Mouse (Mus musculus): ENCODE measurements around the gene Snrpb2. TPM values are rescaled to one million over a fixed set of nuclear protein-coding genes. Genes with fewer than 3 reads are reported as not detected.

Gene Snrpb2
- total and polyA plus RNA-seq, 2 experiments from 2014 or later = 14.2 to 38.4 TPM

DNA sequence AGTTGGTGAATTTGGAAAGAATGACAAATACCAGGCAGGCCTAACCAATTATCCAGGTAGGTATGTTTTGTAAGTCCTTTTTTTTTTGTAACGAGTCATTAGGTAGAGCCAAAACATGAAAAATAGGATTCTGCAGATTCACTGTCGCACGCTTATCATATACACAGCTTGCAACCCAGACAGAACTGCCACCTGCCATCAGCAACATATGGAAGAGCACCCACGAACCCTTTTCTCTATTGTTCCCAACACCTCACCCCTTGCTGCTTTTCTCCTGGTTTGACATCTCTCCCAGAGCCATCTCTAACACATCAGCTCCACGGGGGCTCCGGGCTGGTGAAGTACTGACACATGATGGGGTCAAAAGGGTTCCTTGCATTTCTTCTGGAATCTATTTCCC, 31.9 kb downstream of the Snrpb2 start:
- Histone ChIP-seq H3K36me3 (replicated peaks; ENCODE audit: control insufficient read depth, insufficient read depth, low read length) (no peaks in the 10 kb centered on the region), H3K27ac (ENCODE audit: low read depth) (no peak overlapping the region), H3K4me1 (ENCODE audit: control insufficient read depth, insufficient read depth) (no peaks in the 10 kb centered on the region), H3K9me3 (replicated peaks; ENCODE audit: control insufficient read depth, low read length) (no peaks in the 10 kb centered on the region), H3K9ac (replicated peaks; ENCODE audit: low read depth, low read length) (no peak overlapping the region), H3K4me3 (ENCODE audit: low read depth, low read length) (no peak overlapping the region), H3K4me2 (ENCODE audit: low read depth, low read length) (no peak overlapping the region), H3K27me3 (ENCODE audit: control insufficient read depth, insufficient read depth, low read length) (no peaks in the 10 kb centered on the region)
- WGBS = 45% methylated on average over 6 of the region's 6 CpGs
- ATAC-seq (ENCODE audit: insufficient read depth, low read depth) (no peak), DNase-seq (ENCODE audit: low spot score) (no peak)
- no peak for TF ChIP-seq CTCF (IDR thresholded peaks at IDR 0.05; ENCODE audit: low read depth)
- no peak for TF ChIP-seq EP300 (IDR thresholded peaks at IDR 0.05; ENCODE audit: low read depth)

DNA sequence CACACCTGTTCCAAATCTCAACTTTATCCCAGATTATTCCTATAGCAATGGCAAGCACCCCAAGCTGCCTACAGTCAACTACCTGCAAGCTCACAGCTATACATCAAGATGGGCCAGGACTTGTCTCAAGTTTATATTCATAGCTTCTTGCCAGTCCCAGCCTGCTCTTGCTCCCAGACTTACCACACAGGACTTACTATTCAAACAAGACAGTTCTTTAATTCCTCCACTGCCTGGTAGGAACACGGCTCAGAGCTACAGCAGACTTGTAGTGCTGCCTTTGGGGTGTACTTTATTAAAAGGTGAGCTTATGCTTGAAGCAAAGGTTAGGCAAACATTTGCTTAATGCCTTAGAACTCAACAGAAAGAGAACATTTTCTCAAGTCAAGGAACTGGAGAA, 34.3 kb downstream of the Snrpb2 start:
- WGBS = 64% methylated on average over 1 of the region's 1 CpGs
- TF ChIP-seq EP300 (IDR thresholded peaks at IDR 0.05; ENCODE audit: low read depth) (no peak), CTCF (IDR thresholded peaks at IDR 0.05; ENCODE audit: low read depth) (no peak)
- Histone ChIP-seq H3K9ac (replicated peaks; ENCODE audit: low read depth, low read length) (no peak overlapping the region), H3K4me1 (ENCODE audit: control insufficient read depth, insufficient read depth) (no peaks in the 10 kb centered on the region), H3K9me3 (replicated peaks; ENCODE audit: control insufficient read depth, low read length) (no peaks in the 10 kb centered on the region), H3K36me3 (replicated peaks; ENCODE audit: control insufficient read depth, insufficient read depth, low read length) (no peaks in the 10 kb centered on the region), H3K4me3 (ENCODE audit: low read depth, low read length) (no peak overlapping the region), H3K4me2 (ENCODE audit: low read depth, low read length) (no peak overlapping the region), H3K27ac (ENCODE audit: low read depth) (no peak overlapping the region), H3K27me3 (ENCODE audit: control insufficient read depth, insufficient read depth, low read length) (no peaks in the 10 kb centered on the region)
- DNase-seq (ENCODE audit: low spot score) (no peak), ATAC-seq (ENCODE audit: insufficient read depth, low read depth) (no peak)

DNA sequence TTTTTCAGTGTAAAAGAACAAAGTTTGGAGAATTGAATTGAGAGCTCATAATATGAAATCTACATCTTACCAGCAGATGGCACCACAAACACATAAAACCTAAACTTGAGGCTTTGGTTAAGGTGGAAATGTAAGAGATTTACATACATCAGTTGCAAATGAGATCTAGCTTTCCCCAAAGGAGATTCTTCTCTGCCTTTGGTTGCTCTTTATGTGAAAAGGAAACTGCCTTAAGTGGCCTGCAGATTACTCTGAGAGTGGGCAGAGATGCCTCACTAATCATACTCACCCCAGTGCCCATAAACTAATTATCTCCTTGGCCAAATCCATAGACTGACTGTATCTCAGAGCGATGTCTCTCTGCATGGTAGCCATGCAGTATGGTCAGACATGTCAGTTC, 51.0 kb downstream of the Snrpb2 start:
- H3K4me2 ChIP-seq (ENCODE audit: low read depth, low read length) = no peak overlapping the region

DNA sequence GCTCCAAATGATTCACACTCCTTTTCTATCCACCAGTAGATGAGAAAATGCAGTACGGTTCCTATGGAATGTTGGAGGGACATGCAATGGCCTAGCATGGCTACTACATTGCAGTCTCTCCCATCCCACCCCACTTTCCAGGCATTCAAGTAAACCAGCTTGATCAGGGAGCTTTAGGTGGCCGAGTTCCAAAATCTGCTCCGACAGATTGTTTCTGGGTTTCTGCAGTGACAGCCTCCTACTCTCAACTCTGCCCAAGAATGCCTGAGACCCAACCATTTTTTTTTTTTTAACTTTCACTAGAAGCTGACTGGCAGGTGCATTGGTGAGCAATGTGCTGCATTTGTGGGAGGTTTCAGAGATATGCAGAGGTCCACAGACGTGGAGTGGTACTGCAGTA, 51.9 kb downstream of the Snrpb2 start:
- TF ChIP-seq EP300 (IDR thresholded peaks at IDR 0.05; ENCODE audit: low read depth) = no peak
- no peak for TF ChIP-seq CTCF (IDR thresholded peaks at IDR 0.05; ENCODE audit: low read depth)
- Histone ChIP-seq H3K4me1 (ENCODE audit: control insufficient read depth, insufficient read depth) (no peaks in the 10 kb centered on the region), H3K27ac (ENCODE audit: low read depth) (no peak overlapping the region), H3K4me2 (ENCODE audit: low read depth, low read length) (no peak overlapping the region), H3K4me3 (ENCODE audit: low read depth, low read length) (no peak overlapping the region), H3K9me3 (replicated peaks; ENCODE audit: control insufficient read depth, low read length) (no peaks in the 10 kb centered on the region), H3K27me3 (ENCODE audit: control insufficient read depth, insufficient read depth, low read length) (no peaks in the 10 kb centered on the region), H3K9ac (replicated peaks; ENCODE audit: low read depth, low read length) (no peak overlapping the region), H3K36me3 (replicated peaks; ENCODE audit: control insufficient read depth, insufficient read depth, low read length) (no peaks in the 10 kb centered on the region)
- WGBS = 57% methylated on average over 4 of the region's 4 CpGs
- no peak for ATAC-seq (ENCODE audit: insufficient read depth, low read depth)
- no peak for DNase-seq (ENCODE audit: low spot score)

More for the DNA sequence above, 51.0 kb downstream of the Snrpb2 start:
- WGBS = 61% methylated on average over 1 of the region's 1 CpGs
- no peak overlapping the region for H3K4me3 ChIP-seq (ENCODE audit: low read depth, low read length)
- no peak overlapping the region for H3K27ac ChIP-seq (ENCODE audit: low read depth)
- H3K9ac ChIP-seq (replicated peaks; ENCODE audit: low read depth, low read length) = no peak overlapping the region
- DNase-seq (ENCODE audit: low spot score) (peak; percentile 37), ATAC-seq (ENCODE audit: insufficient read depth, low read depth) (no peak)
- no peaks in the 10 kb centered on the region for H3K4me1 ChIP-seq (ENCODE audit: control insufficient read depth, insufficient read depth)
- no peaks in the 10 kb centered on the region for H3K27me3 ChIP-seq (ENCODE audit: control insufficient read depth, insufficient read depth, low read length)
- TF ChIP-seq EP300 (IDR thresholded peaks at IDR 0.05; ENCODE audit: low read depth) (no peak), CTCF (IDR thresholded peaks at IDR 0.05; ENCODE audit: low read depth) (peak; percentile 60)
- no peaks in the 10 kb centered on the region for H3K9me3 ChIP-seq (replicated peaks; ENCODE audit: control insufficient read depth, low read length)
- H3K36me3 ChIP-seq (replicated peaks; ENCODE audit: control insufficient read depth, insufficient read depth, low read length) = no peaks in the 10 kb centered on the region

DNA sequence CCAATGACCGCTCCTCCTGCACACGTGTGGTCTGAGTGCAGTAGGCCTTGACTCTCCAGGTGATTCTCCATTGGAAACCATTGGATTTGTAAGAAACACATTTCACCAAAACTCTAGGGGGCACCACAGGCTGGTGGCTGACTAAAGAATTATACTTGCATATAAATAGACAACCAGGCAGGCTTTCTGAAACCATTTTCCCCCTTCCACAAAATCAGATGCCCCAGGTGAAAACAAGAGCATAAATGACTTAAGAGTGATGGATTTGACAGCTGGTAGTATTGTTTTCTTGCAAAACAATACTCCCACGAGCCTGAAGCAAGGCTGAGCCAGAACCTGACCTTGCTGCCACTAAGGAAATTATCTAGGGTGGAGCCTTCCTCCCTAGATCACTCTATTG, 54.6 kb downstream of the Snrpb2 start:
- Histone ChIP-seq H3K27me3 (ENCODE audit: control insufficient read depth, insufficient read depth, low read length) (no peaks in the 10 kb centered on the region), H3K4me1 (ENCODE audit: control insufficient read depth, insufficient read depth) (no peaks in the 10 kb centered on the region), H3K9me3 (replicated peaks; ENCODE audit: control insufficient read depth, low read length) (no peaks in the 10 kb centered on the region), H3K4me2 (ENCODE audit: low read depth, low read length) (no peak overlapping the region), H3K4me3 (ENCODE audit: low read depth, low read length) (no peak overlapping the region), H3K36me3 (replicated peaks; ENCODE audit: control insufficient read depth, insufficient read depth, low read length) (no peaks in the 10 kb centered on the region), H3K9ac (replicated peaks; ENCODE audit: low read depth, low read length) (no peak overlapping the region), H3K27ac (ENCODE audit: low read depth) (no peak overlapping the region)
- TF ChIP-seq EP300 (IDR thresholded peaks at IDR 0.05; ENCODE audit: low read depth) = no peak
- 47% methylated on average over 3 of the region's 3 CpGs for WGBS
- ATAC-seq (ENCODE audit: insufficient read depth, low read depth) = peak; percentile 20; the same call in 1 of the 2 replicates
- peak; percentile 5 for DNase-seq (ENCODE audit: low spot score)

DNA sequence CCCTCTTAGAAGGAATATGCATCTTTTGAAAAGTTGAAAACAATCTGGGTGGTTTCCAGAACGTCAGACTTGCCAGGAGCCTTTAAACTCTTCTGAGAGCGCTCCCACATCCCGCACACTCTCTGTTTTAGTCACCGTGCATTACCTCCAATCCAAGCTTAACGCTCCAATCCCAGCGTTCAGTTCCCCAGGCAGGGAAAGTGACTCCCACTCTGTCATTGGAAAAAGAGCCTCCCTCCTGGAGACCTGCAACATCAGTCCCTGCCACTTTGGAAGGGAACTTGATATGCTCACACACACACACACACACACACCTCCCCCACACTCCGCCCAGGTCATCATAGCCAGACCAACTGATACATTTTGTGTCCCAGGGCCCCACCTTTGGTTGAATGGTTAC, 55.4 kb downstream of the Snrpb2 start:
- no peaks in the 10 kb centered on the region for H3K27me3 ChIP-seq (ENCODE audit: control insufficient read depth, insufficient read depth, low read length)
- H3K4me2 ChIP-seq (ENCODE audit: low read depth, low read length) = no peak overlapping the region
- no peak overlapping the region for H3K9ac ChIP-seq (replicated peaks; ENCODE audit: low read depth, low read length)
- no peak for TF ChIP-seq CTCF (IDR thresholded peaks at IDR 0.05; ENCODE audit: low read depth)
- TF ChIP-seq EP300 (IDR thresholded peaks at IDR 0.05; ENCODE audit: low read depth) = no peak
- H3K4me3 ChIP-seq (ENCODE audit: low read depth, low read length) = no peak overlapping the region
- no peaks in the 10 kb centered on the region for H3K9me3 ChIP-seq (replicated peaks; ENCODE audit: control insufficient read depth, low read length)
- no peaks in the 10 kb centered on the region for H3K36me3 ChIP-seq (replicated peaks; ENCODE audit: control insufficient read depth, insufficient read depth, low read length)
- no peak for DNase-seq (ENCODE audit: low spot score)
- WGBS = 65% methylated on average over 7 of the region's 7 CpGs
- H3K4me1 ChIP-seq (ENCODE audit: control insufficient read depth, insufficient read depth) = no peaks in the 10 kb centered on the region
- no peak overlapping the region for H3K27ac ChIP-seq (ENCODE audit: low read depth)
- ATAC-seq (ENCODE audit: insufficient read depth, low read depth) = no peak

Other genes with a start within 250 kb of the Snrpb2 start
- gene Kif16b, start 161.5 kb upstream of the Snrpb2 start, total RNA-seq (2014; rRNA removed; ENCODE audit: low replicate concordance) = 34.6 and 38.1 TPM in 2 replicates
- 10.5 and 11.7 TPM in 2 replicates for gene Kif16b, start 161.5 kb upstream of the Snrpb2 start, polyA plus RNA-seq (2015; fragmentation: Nextera tagmentation; extraction: Ambion mirVana)
- gene Otor, start 15.4 kb downstream of the Snrpb2 start, total RNA-seq (2014; rRNA removed; ENCODE audit: low replicate concordance) = not detected in 2 replicates
- gene Otor, start 15.4 kb downstream of the Snrpb2 start, polyA plus RNA-seq (2015; fragmentation: Nextera tagmentation; extraction: Ambion mirVana) = 0.21 and 0.29 TPM in 2 replicates